Comparison of ENCODE assay signal across 8 mouse cellular contexts in genomic region chr15:81810150-81810549, GRCm38 (mm10). TPM values are rescaled to one million over a fixed set of nuclear protein-coding genes. Genes with fewer than 3 reads are reported as not detected.
A peak's percentile ranks its signal among the peaks of the same experiment; 100 is the strongest.
DNase-seq lines count a peak whose midpoint lies in the region; ATAC-seq lines count a peak whose summit lies in the region.

No protein-coding gene starts in this region.

- WGBS in hindbrain, embryonic 14.5 days = 2% methylated on average over 10 of the region's 10 CpGs

- H3K27me3 ChIP-seq in hindbrain, embryonic 14.5 days (ENCODE audit: control insufficient read depth, insufficient read depth, low read length) = no peaks in the 10 kb centered on the region

- ATAC-seq in hindbrain, embryonic 14.5 days (ENCODE audit: low FRiP score) = no peak

- H3K27ac ChIP-seq in hindbrain, embryonic 14.5 days = peak overlapping the region; percentile 70

- no peaks in the 10 kb centered on the region for H3K9me3 ChIP-seq in hindbrain, embryonic 14.5 days (ENCODE audit: control insufficient read depth, low read length)

- peak overlapping the region; percentile 77 for H3K4me2 ChIP-seq in hindbrain, embryonic 14.5 days (replicated peaks)

- peaks cover 38% of the 10 kb centered on the region for H3K4me1 ChIP-seq in hindbrain, embryonic 14.5 days (replicated peaks; ENCODE audit: control insufficient read depth, insufficient read depth, low read length)

- peaks cover 4% of the 10 kb centered on the region for H3K36me3 ChIP-seq in hindbrain, embryonic 14.5 days (replicated peaks; ENCODE audit: control insufficient read depth, insufficient read depth)

- peak; percentile 69 for DNase-seq in R1 (ENCODE audit: low read depth, low spot score)
- DNase-seq in cerebellum, postnatal 14 days = peak; percentile 88 to 92
- DNase-seq in gastrocnemius, adult 18-20 months (ENCODE audit: low spot score) = peak; percentile 98
- DNase-seq in hindbrain, embryonic 14.5 days (ENCODE audit: low spot score) = peak; percentile 70
- DNase-seq in layer of hippocampus, postnatal 25 days (ENCODE audit: extremely low spot score in 1 of 2, low spot score in 1 of 2) = peak; percentile 45 to 60
- peak; percentile 99 for DNase-seq in lung, postnatal 10 days
- DNase-seq in right cerebral cortex, adult 18-20 months = peak; percentile 84
- DNase-seq in urinary bladder, postnatal 14 days (ENCODE audit: low spot score) = peak; percentile 94

- peak overlapping the region; percentile 65 for H3K4me3 ChIP-seq in hindbrain, embryonic 14.5 days (replicated peaks; ENCODE audit: low read length)

- H3K9ac ChIP-seq in hindbrain, embryonic 14.5 days = peak overlapping the region; percentile 37; the same call in 1 of the 2 replicates

RNA-seq across cellular contexts. Expression of gene Tef, which starts 7.9 kb away (rescaled TPM):
- total RNA-seq in gastrocnemius, adult 18-20 months (2021) = 100 to 1,000 TPM; 124 to 160 TPM
- polyA plus RNA-seq in hindbrain, embryonic 14.5 days (2014; fragmentation: Nextera tagmentation; extraction: Ambion mirVana) = 16.8 and 18.7 TPM in 2 replicates
- total RNA-seq in layer of hippocampus, postnatal 25 days (2021) = 100 to 1,000 TPM; 237 to 266 TPM

RNA-seq across cellular contexts. Expression of gene Tob2, which starts 48.4 kb away (rescaled TPM):
- 100 to 1,000 TPM in 1 of 2 experiments, 10 to 100 TPM in 1; 89.1 to 174 TPM for total RNA-seq in gastrocnemius, adult 18-20 months (2021)
- polyA plus RNA-seq in hindbrain, embryonic 14.5 days (2014; fragmentation: Nextera tagmentation; extraction: Ambion mirVana) = 13.4 and 14.9 TPM in 2 replicates
- total RNA-seq in layer of hippocampus, postnatal 25 days (2021) = 10 to 100 TPM; 27.7 to 34.1 TPM
